Mouse (Mus musculus) central nervous system, embryonic 11.5 days (tissue): Measurements from ENCODE around the gene Lrriq1. TPM values are rescaled to one million over a fixed set of nuclear protein-coding genes. Genes with fewer than 3 reads are reported as not detected.

Experiments used
- polyA plus RNA-seq: library from polyadenylated mRNA; depleted of rRNA; stranded (reverse); fragments of >200 nt; gene quantifications from 2 replicates; pipeline ENCODE4 v1.2.3, GENCODE M21; 2012; rRNA removed

Gene Lrriq1
- polyA plus RNA-seq: 0.86 and 0.92 TPM in 2 replicates

GRCm38 (mm10) chr10:103235707-103236459 is at the start of gene Lrriq1:
TSS of gene Lrriq1 (minus strand) at chr10:103236322.

GRCm38 (mm10) chr10:103029730-103030490 is 206.2 kb downstream of the Lrriq1 start, which contains the start of gene Alx1:
TSS of gene Alx1 (minus strand) at chr10:103030215.

Other genes starting within 250 kb of the Lrriq1 start
- gene Alx1, start 206.1 kb downstream of the Lrriq1 start, polyA plus RNA-seq: 7.4 and 12.0 TPM in 2 replicates
- 7.9 and 9.6 TPM in 2 replicates for gene Slc6a15, start 131.5 kb upstream of the Lrriq1 start, polyA plus RNA-seq